Mouse (Mus musculus): ENCODE data around the gene March11. TPM values are rescaled to one million over a fixed set of nuclear protein-coding genes. Genes with fewer than 3 reads are reported as not detected.

The March11 gene
- 0.07 TPM in 1 of 2 replicates, not detected in the other for polyA plus RNA-seq (2012; rRNA removed)

DNA sequence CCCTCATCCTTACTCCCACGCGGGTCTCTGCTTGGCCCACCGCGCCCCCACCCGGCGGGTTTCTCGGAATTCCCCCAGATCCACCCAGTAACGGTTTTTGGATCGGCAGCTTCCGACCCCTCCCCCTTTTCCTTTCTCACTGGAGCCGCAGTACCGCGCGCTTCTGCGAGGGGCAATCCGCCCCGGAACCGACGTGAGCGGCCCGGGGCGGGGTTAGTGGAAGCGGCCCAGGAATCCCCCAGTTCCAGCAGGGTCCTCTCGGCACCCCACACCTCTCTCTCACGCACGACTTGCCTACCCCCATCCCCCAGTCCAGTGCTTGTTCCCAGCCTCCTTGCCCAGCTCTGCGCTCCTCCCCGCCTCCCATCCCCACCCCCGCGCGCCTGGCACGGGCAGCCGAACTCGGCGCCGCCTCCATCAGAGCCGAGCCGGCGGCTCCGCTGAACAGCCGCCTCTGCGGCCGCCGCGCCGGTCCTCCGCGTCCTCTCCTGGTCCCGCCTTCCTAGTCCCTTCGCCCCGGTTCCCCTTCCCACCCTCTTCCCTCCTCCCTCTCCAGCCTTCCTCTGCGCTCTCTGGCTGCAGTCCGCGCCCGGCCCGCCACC is at the start of gene March11:
Gene March11 (plus strand): TSS at position 420 of the 602 bp plus-strand sequence.
- peak; percentile 18 for DNase-seq (ENCODE audit: low spot score)

GRCm38 (mm10) chr15:26262336-26262735 is 46.5 kb upstream of the March11 start:
- DNase-seq (ENCODE audit: low spot score): no peak

DNA sequence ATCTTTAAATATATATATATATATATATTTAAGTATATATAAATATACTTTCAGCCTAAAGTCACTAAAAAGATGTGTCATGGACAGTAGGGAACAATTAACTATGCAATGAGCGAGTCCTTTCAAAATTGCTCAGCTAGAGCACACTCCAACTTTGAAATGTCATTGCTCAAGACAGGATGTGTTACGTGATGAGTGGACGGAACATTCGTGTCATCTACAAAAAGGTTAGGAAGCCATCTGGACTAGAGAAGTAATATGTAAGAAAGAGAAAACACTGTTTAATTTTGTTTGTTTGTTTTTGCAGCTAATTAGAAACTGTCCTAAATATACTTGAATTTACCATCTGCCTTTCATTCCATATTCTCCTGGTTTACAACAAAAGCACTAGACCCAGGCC is 39.3 kb upstream of the March11 start:
- no peak for DNase-seq (ENCODE audit: low spot score)

GRCm38 (mm10) chr15:26276035-26276511 is 32.8 kb upstream of the March11 start:
- no peak for DNase-seq (ENCODE audit: low spot score)

DNA sequence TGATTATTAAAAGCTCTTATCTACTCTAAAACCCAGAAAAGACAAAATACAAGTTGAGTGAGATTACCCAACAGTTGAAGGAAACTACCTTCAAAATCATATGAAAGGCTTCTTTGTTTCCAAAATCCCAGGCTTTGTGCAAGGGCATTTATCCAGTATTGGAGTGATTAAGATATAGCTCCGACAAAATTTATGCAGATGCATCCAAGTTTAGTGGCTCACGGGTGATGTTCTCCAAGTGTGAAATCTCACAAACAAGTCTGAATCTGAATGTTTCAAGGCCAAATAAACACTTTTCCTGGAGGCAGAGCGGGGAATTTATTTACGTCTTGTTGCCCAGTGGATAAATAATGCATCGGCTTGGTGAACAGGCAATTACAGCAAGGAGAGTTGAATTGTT is 32.2 kb upstream of the March11 start:
- DNase-seq (ENCODE audit: low spot score): no peak

GRCm38 (mm10) chr15:26291871-26292270 is 17.0 kb upstream of the March11 start:
- DNase-seq (ENCODE audit: low spot score): no peak

GRCm38 (mm10) chr15:26292811-26293210 is 16.0 kb upstream of the March11 start:
- DNase-seq (ENCODE audit: low spot score): no peak

DNA sequence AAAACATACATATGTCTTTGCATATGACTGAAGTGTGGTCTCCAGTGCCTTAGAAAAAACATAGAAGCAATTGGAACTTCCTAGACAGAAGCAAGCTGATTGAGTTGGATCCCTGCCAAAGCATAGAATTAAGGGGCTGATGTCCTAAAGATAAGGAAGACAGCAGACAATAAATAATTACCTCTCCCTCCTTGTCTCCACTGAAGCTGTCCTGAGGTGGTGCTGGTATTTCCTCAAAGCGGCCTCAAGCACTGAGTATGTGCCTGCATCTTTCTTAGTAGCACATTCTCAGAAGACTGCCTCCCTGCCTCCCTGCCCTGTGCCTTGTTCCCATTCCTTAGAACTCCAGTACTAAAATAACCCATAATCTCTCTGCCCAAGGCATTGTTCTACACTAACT is 15.6 kb upstream of the March11 start:
- DNase-seq (ENCODE audit: low spot score): no peak

DNA sequence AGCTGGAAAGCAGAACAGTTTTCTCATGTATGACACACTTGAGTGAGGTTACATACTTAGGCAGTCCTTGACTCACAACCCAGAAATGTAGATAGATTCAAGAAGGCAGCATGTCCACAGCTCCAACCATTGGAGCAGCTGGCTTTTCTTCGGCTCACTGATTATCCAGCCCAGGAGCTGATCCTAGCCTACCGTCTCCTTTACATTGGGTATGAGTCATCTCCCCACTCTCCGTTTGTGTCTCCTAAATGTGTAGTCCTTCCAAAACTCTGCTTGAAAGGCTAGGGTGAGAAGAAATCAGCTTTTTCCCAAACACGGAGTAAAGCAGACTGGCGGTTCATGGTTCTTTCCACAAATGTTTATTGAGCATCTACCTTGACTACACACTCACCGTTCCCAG is 10.2 kb upstream of the March11 start:
- no peak for DNase-seq (ENCODE audit: low spot score)

GRCm38 (mm10) chr15:26309291-26309931 is 563 bp downstream of the March11 start:
- peak; percentile 32 for DNase-seq (ENCODE audit: low spot score)

DNA sequence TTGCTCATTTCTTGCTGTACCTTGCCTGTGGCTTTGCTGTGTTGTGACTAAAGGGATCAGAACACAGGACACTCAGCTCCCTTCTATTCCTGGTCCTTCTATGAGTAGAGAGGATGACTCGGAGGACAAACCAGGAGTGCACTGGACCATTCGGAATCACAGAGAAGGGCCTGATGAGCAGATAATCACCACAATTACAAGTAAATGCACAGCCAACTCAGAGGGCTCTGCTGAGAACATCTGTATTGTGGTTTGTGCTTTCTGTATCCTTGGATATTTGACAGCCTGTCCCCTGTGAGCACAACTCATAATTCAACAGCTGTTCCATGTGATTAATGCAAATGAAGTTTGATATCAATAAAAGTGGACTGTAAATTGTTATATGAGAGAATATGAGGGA is 11.0 kb downstream of the March11 start:
- DNase-seq (ENCODE audit: low spot score): no peak

DNA sequence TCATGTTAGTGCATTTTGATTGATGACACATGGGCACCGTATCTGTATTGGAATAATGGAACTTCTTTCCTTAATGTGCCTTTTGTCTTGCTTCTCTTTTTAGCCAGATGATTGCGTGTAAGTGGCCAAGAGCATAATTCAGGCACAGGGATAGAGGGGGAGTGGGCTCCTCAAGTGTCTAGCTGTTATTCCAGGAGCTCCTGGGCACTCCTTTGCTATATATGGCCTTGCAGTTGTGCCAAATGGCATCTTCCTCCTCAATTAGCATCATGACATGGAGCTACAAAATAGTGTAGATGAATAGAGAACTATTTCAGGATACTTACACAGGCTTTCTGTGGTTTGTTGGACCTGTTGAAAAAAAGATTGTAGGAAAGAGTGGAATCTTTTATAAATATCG is 11.6 kb downstream of the March11 start:
- no peak for DNase-seq (ENCODE audit: low spot score)

- no peak for DNase-seq (ENCODE audit: low spot score)
Observed at GRCm38 (mm10) chr15:26322804-26323203, 14.0 kb downstream of the March11 start.

DNA sequence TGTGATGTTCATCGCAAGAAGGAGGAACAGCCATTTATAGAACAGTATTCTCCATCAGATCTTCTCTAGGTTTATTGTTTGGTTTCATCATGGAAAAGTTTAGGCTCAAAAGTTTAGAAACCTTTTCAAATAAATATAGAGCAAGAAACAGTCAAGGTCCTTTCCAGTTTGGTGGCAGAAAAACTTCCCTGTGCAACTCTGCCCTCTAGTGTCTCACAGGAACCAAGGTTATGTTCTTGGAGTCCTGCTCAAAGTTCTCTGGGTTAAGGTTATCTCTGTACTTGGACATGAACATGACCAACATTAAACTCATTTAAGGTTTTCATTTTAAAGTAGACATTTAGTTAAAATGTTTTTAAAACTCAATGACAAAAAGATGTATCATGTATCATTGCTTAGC is 18.3 kb downstream of the March11 start:
- no peak for DNase-seq (ENCODE audit: low spot score)

DNA sequence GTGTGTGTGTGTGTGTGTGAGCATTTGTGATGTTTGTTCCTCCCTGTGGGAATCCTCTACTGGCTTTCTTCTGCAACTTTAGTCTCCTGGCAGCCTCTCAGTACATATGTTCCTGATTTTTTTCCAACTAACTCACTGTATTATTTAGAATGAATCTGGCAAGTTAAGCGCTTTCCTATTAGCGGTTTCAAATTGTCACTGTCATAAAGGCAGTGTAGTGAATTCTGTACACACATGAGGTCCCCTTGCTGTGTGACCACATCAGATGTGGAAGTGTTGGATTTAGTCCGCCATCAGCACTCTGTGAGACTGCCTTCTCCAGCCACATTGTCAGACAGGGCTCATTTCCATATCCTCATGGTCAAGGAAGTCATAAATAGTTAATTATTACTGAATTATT is 26.9 kb downstream of the March11 start:
- DNase-seq (ENCODE audit: low spot score): no peak

DNA sequence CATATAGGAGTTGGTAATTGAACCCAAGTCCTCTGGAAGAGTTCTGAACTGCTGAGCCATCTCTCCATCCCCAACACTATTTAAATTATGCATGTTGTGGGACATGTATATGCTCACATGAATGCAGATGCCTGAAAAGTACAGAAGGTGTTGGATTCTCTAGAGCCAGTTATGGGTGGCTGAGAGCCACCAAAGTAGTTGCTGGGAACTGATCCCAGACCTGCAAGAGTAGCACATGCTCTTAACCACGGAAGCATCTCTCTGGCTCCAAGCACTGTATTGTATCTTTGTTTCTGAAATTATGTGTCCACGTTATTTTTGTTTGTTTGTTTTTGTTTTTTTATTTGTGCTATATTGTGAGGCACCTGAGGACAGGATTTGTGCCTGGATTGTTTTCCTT is 28.9 kb downstream of the March11 start:
- no peak for DNase-seq (ENCODE audit: low spot score)

GRCm38 (mm10) chr15:26338343-26338742 is 29.5 kb downstream of the March11 start:
- DNase-seq (ENCODE audit: low spot score): no peak

- DNase-seq (ENCODE audit: low spot score): no peak
Observed at GRCm38 (mm10) chr15:26340490-26340889, 31.6 kb downstream of the March11 start.

- DNase-seq (ENCODE audit: low spot score): no peak
Observed at GRCm38 (mm10) chr15:26340966-26341365, 32.1 kb downstream of the March11 start.

DNA sequence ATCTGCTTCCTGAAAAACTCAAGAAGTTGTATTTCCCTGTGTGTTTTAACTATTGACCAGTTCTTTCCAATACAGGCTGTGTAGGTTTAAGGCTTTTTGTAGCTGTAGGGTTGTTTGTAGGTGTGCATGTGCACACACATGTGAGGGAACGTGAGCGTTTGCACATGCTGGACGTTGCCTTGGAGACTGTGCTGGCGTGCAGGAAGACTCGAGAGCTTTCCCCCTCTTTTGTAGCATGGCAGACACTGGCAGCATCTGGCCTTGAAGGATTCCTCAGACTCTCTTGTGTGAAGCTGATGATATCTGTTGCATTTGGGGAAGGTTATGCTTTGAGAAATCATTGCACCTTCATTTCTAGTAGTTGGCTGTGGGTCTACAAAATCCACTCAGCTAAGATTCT is 35.5 kb downstream of the March11 start:
- no peak for DNase-seq (ENCODE audit: low spot score)

DNA sequence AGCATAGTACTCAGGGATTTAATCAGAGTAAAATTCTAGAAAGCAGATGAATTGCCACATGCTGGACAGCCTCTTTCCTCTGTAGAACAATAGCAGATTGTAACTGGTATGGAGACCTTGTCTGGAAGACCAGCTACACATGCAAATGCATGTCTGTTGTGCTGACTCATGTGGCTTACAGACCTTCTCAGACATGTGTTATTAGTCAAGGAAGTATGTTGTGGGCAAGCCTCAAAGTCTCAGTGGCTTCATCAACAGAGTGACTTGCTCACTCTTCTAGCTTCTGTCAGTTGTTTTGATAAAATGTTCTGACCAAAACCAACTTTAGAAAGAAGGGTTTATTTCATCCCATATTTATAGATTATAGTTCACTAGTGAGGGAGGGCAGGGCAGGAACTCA is 44.8 kb downstream of the March11 start:
- DNase-seq (ENCODE audit: low spot score): no peak

- DNase-seq (ENCODE audit: low spot score): no peak
Observed at GRCm38 (mm10) chr15:26365344-26365743, 56.5 kb downstream of the March11 start.

DNA sequence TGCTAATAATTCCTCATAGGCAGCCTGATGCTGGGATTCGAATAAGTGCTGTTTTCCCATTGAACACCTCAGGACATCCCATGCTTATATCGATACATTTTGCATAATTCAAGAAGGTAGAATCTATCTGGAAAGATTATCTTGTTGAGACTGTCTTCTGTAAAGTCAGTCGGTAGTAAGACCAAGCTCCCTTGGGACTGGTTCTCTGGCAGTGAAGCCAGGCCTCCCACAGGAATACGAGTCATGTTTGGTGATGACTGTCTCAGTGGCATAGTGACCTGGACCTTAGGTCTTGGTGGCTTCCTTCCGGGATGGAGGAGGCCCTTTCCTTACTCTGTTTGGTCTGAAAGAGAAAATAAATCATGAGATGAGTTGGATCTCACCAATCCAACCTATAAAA is 57.7 kb downstream of the March11 start:
- DNase-seq (ENCODE audit: low spot score): no peak

- DNase-seq (ENCODE audit: low spot score): no peak
Observed at GRCm38 (mm10) chr15:26373759-26374158, 64.9 kb downstream of the March11 start.
